Mouse (Mus musculus): ENCODE data around the gene Thoc5.

DNA sequence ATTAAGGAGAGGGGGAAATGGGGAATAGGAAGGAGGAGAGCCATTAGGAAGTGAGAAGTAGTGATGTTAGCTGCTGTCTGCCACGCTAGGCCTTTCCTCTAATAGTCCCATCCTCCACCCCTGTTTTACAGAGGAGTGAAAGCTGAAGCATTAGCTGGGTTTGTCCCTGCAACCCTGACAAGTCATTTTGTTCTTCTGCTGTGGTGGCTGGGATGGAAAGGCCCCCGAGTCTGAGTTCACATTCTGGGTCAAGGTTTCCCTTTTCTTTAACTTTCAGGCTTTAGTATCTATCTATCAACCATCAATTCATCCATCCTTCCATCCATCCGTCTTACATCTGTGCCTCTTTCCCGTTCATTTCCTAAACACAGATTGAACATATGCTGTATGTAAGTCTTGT is 14.0 kb upstream of the Thoc5 start:
- TF ChIP-seq POLR2AphosphoS2 (IDR thresholded peaks at IDR 0.05; ENCODE audit: insufficient read length, low read depth) = no peak
- no peak for TF ChIP-seq USF1 (IDR thresholded peaks at IDR 0.05; ENCODE audit: low read depth)
- no peak for TF ChIP-seq POLR2A (IDR thresholded peaks at IDR 0.05; ENCODE audit: insufficient read length, low read depth)
- no peak for TF ChIP-seq REST (IDR thresholded peaks at IDR 0.05; ENCODE audit: insufficient read depth, insufficient read length)
- no peak for TF ChIP-seq MAX (IDR thresholded peaks at IDR 0.05; ENCODE audit: low read depth)
- no peak for TF ChIP-seq CEBPB (IDR thresholded peaks at IDR 0.05; ENCODE audit: insufficient read depth, poor library complexity, severe bottlenecking)
- TF ChIP-seq MYOD1 (IDR thresholded peaks at IDR 0.05; ENCODE audit: control insufficient read depth in 1 of 3, insufficient read length in 2 of 3, low read depth in 2 of 3) = no peak
- TF ChIP-seq E2F4 (IDR thresholded peaks at IDR 0.05; ENCODE audit: insufficient read depth) = no peak
- TF ChIP-seq TCF12 (IDR thresholded peaks at IDR 0.05; ENCODE audit: insufficient read depth, poor library complexity, severe bottlenecking) = no peak
- TF ChIP-seq MYOG (IDR thresholded peaks at IDR 0.05; ENCODE audit: control insufficient read depth in 1 of 3, insufficient read depth in 1 of 3, insufficient read length in 2 of 3, low read depth in 2 of 3) = no peak
- TF ChIP-seq SRF (IDR thresholded peaks at IDR 0.05; ENCODE audit: control insufficient read depth, insufficient read length, low read depth) = no peak
- no peak for TF ChIP-seq TCF3 (IDR thresholded peaks at IDR 0.05; ENCODE audit: insufficient read length, low read depth)

Data from myocyte (in vitro differentiated cells).